Mouse (Mus musculus) small intestine, adult 2 months (tissue): ENCODE results near the gene Gpr157. TPM values are rescaled to one million over a fixed set of nuclear protein-coding genes. Genes with fewer than 3 reads are reported as not detected.
A peak's percentile ranks its signal among the peaks of the same experiment; 100 is the strongest.

Experiments used
- H3K27ac ChIP-seq: fragments of 200-500 bp; 2 replicates; pipeline ENCODE4 v1.5.1; 2012; ENCODE audit warnings: low read depth, low read length, control low read depth, inconsistent platforms; ENCODE audit not compliant: insufficient read depth
- H3K27me3 ChIP-seq: fragments of 200-500 bp; 2 replicates; pipeline ENCODE4 v1.6.1; 2012; ENCODE audit warnings: mild to moderate bottlenecking, moderate library complexity, low read length, inconsistent platforms; ENCODE audit not compliant: control insufficient read depth, insufficient read depth
- H3K36me3 ChIP-seq: fragments of 200-500 bp; 2 replicates; pipeline ENCODE4 v1.6.1; 2012; ENCODE audit warnings: mild to moderate bottlenecking, low read length, control low read depth, inconsistent platforms; ENCODE audit not compliant: control insufficient read depth, insufficient read depth
- H3K4me1 ChIP-seq: fragments of 200-500 bp; 2 replicates; pipeline ENCODE4 v1.6.1; 2012; ENCODE audit warnings: low read length, inconsistent platforms, mixed read lengths; ENCODE audit not compliant: control insufficient read depth, insufficient read depth, insufficient read length
- H3K4me3 ChIP-seq: fragments of 200-500 bp; 2 replicates; pipeline ENCODE4 v1.5.1; 2012; ENCODE audit warnings: low read depth, mild to moderate bottlenecking, control low read depth, inconsistent platforms, low read length, moderate library complexity
- CTCF ChIP-seq: fragments of 200-500 bp; IDR thresholded peaks from 2 replicates; pipeline ENCODE4 v1.5.1; 2012; ENCODE audit warnings: low read depth, mild to moderate bottlenecking, control low read depth, inconsistent platforms, low read length, moderate library complexity, mixed read lengths; ENCODE audit not compliant: insufficient replicate concordance, insufficient read length; ENCODE audit errors: extremely low read depth
- POLR2A ChIP-seq: fragments of 200-500 bp; IDR thresholded peaks from 2 replicates; pipeline ENCODE4 v1.6.1; 2012; ENCODE audit warnings: low read depth, mild to moderate bottlenecking, control low read depth, inconsistent platforms, low read length, moderate library complexity
- WGBS: fragments of 180-500 bp; shearing (Covaris S2); methylation state at CpG from one replicate; pipeline ENCODE4 v1.1.7; 2018; 5-methylcytosine and 5-hydroxymethylcytosine counted together
- polyA plus RNA-seq: library from polyadenylated mRNA; depleted of rRNA; stranded (reverse); fragments of >200 nt; gene quantifications from 2 replicates; pipeline ENCODE4 v1.2.3, GENCODE M21; 2012

Gene Gpr157
- polyA plus RNA-seq, 1 experiment, result 3.5 TPM

- 1% methylated on average over 49 of the region's 49 CpGs for WGBS
- Histone ChIP-seq H3K36me3 (no peaks in the 10 kb centered on the region), H3K27me3 (peaks cover 15% of the 10 kb centered on the region), H3K4me3 (peak overlapping the region; percentile 62), H3K27ac (no peak overlapping the region), H3K4me1 (0 out of 2 replicates have a peak, but pooled peaks cover 4% of the 10 kb centered on the region)
- TF ChIP-seq POLR2A (no peak), CTCF (no peak)
Measured at GRCm38 (mm10) chr4:150048478-150049156, 38.5 kb upstream of the Gpr157 start.

- Histone ChIP-seq H3K4me1 (0 out of 2 replicates have a peak, but pooled peaks cover 4% of the 10 kb centered on the region), H3K4me3 (peak overlapping the region; percentile 62), H3K27ac (no peak overlapping the region), H3K36me3 (no peaks in the 10 kb centered on the region), H3K27me3 (peaks cover 15% of the 10 kb centered on the region)
- no peak for TF ChIP-seq POLR2A
- no peak for TF ChIP-seq CTCF
- WGBS, result 21% methylated on average over 15 of the region's 15 CpGs
Measured at GRCm38 (mm10) chr4:150049157-150049513, 38.0 kb upstream of the Gpr157 start.

GRCm38 (mm10) chr4:150049564-150050226 lies 37.5 kb upstream of the Gpr157 start:
- 0 out of 2 replicates have a peak, but pooled peaks cover 4% of the 10 kb centered on the region for H3K4me1 ChIP-seq
- WGBS, result 48% methylated on average over 13 of the region's 13 CpGs
- H3K4me3 ChIP-seq, result peak overlapping the region; percentile 62; the same call in 1 of the 2 replicates
- TF ChIP-seq POLR2A (no peak), CTCF (no peak)
- no peaks in the 10 kb centered on the region for H3K36me3 ChIP-seq
- H3K27me3 ChIP-seq, result peaks cover 15% of the 10 kb centered on the region
- H3K27ac ChIP-seq, result no peak overlapping the region

- Histone ChIP-seq H3K4me3 (no peak overlapping the region), H3K27ac (no peak overlapping the region), H3K27me3 (peaks cover 15% of the 10 kb centered on the region), H3K36me3 (no peaks in the 10 kb centered on the region), H3K4me1 (0 out of 2 replicates have a peak, but pooled peaks cover 4% of the 10 kb centered on the region)
- WGBS, result 89% methylated on average over 8 of the region's 8 CpGs
- TF ChIP-seq CTCF (no peak), POLR2A (no peak)
Measured at GRCm38 (mm10) chr4:150051514-150051913, 35.7 kb upstream of the Gpr157 start.

- H3K4me3 ChIP-seq, result no peak overlapping the region
- no peak overlapping the region for H3K27ac ChIP-seq
- no peak for TF ChIP-seq POLR2A
- no peak for TF ChIP-seq CTCF
- peaks cover 13% of the 10 kb centered on the region for H3K27me3 ChIP-seq
- WGBS, result 98% methylated on average over 3 of the region's 3 CpGs
- no peaks in the 10 kb centered on the region for H3K36me3 ChIP-seq
- H3K4me1 ChIP-seq, result 0 out of 2 replicates have a peak, but pooled peaks cover 4% of the 10 kb centered on the region
Measured at GRCm38 (mm10) chr4:150052380-150052779, 34.8 kb upstream of the Gpr157 start.

GRCm38 (mm10) chr4:150056171-150056570 lies 31.0 kb upstream of the Gpr157 start:
- 86% methylated on average over 7 of the region's 7 CpGs for WGBS
- no peak for TF ChIP-seq POLR2A
- TF ChIP-seq CTCF, result no peak
- Histone ChIP-seq H3K27me3 (no peaks in the 10 kb centered on the region), H3K36me3 (no peaks in the 10 kb centered on the region), H3K4me1 (peaks cover 13% of the 10 kb centered on the region), H3K27ac (no peak overlapping the region), H3K4me3 (no peak overlapping the region)

- H3K27ac ChIP-seq, result no peak overlapping the region
- H3K4me3 ChIP-seq, result no peak overlapping the region
- no peak for TF ChIP-seq POLR2A
- no peak for TF ChIP-seq CTCF
- no peaks in the 10 kb centered on the region for H3K36me3 ChIP-seq
- peaks cover 14% of the 10 kb centered on the region for H3K4me1 ChIP-seq
- 97% methylated on average over 12 of the region's 12 CpGs for whole genome bisulfite sequencing
- no peaks in the 10 kb centered on the region for H3K27me3 ChIP-seq
Measured at GRCm38 (mm10) chr4:150057722-150058121, 29.4 kb upstream of the Gpr157 start.
